ENCODE assay signal across 10 mouse cellular contexts in the genomic region with DNA sequence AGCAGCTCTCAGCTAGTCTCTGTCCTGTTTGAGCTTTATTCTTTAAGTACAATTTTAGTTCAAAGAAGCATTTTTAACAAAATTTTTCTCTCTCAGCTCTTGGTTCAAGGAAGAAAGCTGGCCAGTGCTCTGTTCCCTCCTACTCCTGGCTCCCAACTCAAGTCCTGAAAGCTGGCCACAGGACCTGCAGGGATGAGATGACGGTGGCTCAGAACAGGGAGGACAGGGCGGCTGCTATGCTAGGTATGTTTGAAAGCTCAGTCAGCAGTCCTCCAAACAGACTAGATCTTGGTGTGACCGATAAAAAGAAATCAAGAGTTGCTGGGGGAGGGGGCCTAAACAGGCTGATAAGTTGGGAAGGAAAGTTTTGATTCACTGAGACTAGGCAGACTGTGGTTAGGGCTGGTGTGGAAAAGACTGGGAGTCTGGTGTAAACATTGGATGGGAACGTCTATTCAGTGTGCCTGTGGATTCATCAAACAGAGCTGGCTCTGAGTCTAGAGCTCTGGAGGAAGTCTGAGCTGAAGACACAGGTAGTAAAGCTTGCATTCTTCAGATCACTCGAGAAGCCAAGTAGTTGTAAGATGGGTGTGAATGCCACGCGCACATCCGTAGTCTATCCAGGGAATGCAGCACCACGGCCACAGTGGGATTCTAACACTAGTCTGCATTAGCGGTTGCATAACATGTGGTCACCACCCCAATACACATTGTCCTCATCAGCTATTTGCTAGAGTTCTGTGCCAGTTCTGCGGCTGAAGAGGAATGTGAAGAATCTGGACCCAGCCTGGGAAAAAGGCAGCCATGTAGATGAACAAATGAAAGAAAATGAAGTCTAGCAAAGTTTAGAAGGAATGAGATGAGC. TPM values are rescaled to one million over a fixed set of nuclear protein-coding genes. Genes with fewer than 3 reads are reported as not detected.
DNase-seq lines count a peak whose midpoint lies in the region; ATAC-seq lines count a peak whose summit lies in the region.
"Had no signal": no experiment of that assay in that cellular context is flagged by ENCODE, and none has a peak within 500 bp of the region (broad histone marks: within the 10 kb centered on the region; RNA-seq: fewer than 3 reads in every experiment).

No protein-coding gene starts in this region.

- H3K27ac ChIP-seq in kidney, embryonic 15.5 days = no peak overlapping the region
- peak overlapping the region; percentile 6; the same call in 1 of the 2 replicates for H3K27ac ChIP-seq in stomach, embryonic 16.5 days (ENCODE audit: low read length)
- H3K27ac ChIP-seq in forebrain, embryonic 13.5 days = no peak overlapping the region
- H3K27ac ChIP-seq: liver, embryonic 15.5 days had no signal

- DNase-seq in kidney, adult 11 months = peak; percentile 82
- DNase-seq in gastrocnemius, postnatal 14 days = peak; percentile 55
- DNase-seq in kidney, postnatal 14 days = peak; percentile 79
- DNase-seq in natural killer cell, adult 2 months (ENCODE audit: low spot score in 2 of 2) = no peak
- DNase-seq: cerebellum, adult 8-10 months had no signal

- no peaks in the 10 kb centered on the region for H3K9me3 ChIP-seq in kidney, embryonic 15.5 days (replicated peaks)
- H3K9me3 ChIP-seq in stomach, embryonic 16.5 days (replicated peaks; ENCODE audit: control insufficient read depth, low read length) = no peaks in the 10 kb centered on the region
- H3K9me3 ChIP-seq in forebrain, embryonic 13.5 days (replicated peaks) = no peaks in the 10 kb centered on the region
- H3K9me3 ChIP-seq: liver, embryonic 15.5 days had no signal

- WGBS in kidney, embryonic 15.5 days = 83% methylated on average over 11 of the region's 11 CpGs
- WGBS in stomach, embryonic 16.5 days = 60% methylated on average over 11 of the region's 11 CpGs
- 86% methylated on average over 11 of the region's 11 CpGs for WGBS in forebrain, embryonic 13.5 days

- H3K36me3 ChIP-seq in kidney, embryonic 15.5 days = no peaks in the 10 kb centered on the region
- H3K36me3 ChIP-seq in stomach, embryonic 16.5 days (ENCODE audit: control insufficient read depth, insufficient read depth, low read length) = no peaks in the 10 kb centered on the region
- H3K36me3 ChIP-seq in forebrain, embryonic 13.5 days (ENCODE audit: poor library complexity, severe bottlenecking) = no peaks in the 10 kb centered on the region
- H3K36me3 ChIP-seq: liver, embryonic 15.5 days had no signal

- no peaks in the 10 kb centered on the region; the same call in 1 of the 2 replicates for H3K4me1 ChIP-seq in kidney, embryonic 15.5 days
- peaks cover 5% of the 10 kb centered on the region; the same call in 1 of the 2 replicates for H3K4me1 ChIP-seq in stomach, embryonic 16.5 days (ENCODE audit: control insufficient read depth, insufficient read depth, low read length)
- H3K4me1 ChIP-seq in forebrain, embryonic 13.5 days = no peaks in the 10 kb centered on the region

- H3K4me3 ChIP-seq in kidney, embryonic 15.5 days (replicated peaks) = no peak overlapping the region
- no peak overlapping the region for H3K4me3 ChIP-seq in stomach, embryonic 16.5 days (replicated peaks; ENCODE audit: low read length)
- no peak overlapping the region for H3K4me3 ChIP-seq in forebrain, embryonic 13.5 days
- H3K4me3 ChIP-seq: liver, embryonic 15.5 days had no signal

- no peaks in the 10 kb centered on the region for H3K27me3 ChIP-seq in kidney, embryonic 15.5 days
- no peaks in the 10 kb centered on the region for H3K27me3 ChIP-seq in stomach, embryonic 16.5 days (ENCODE audit: control insufficient read depth, insufficient read depth, low read length)
- no peaks in the 10 kb centered on the region for H3K27me3 ChIP-seq in forebrain, embryonic 13.5 days
- H3K27me3 ChIP-seq: liver, embryonic 15.5 days had no signal

- H3K4me2 ChIP-seq in kidney, embryonic 15.5 days = no peak overlapping the region
- no peak overlapping the region for H3K4me2 ChIP-seq in stomach, embryonic 16.5 days (ENCODE audit: low read depth, low read length)
- H3K4me2 ChIP-seq in forebrain, embryonic 13.5 days = no peak overlapping the region
- H3K4me2 ChIP-seq: liver, embryonic 15.5 days had no signal

- intact Hi-C loops in gastrocnemius, postnatal 14 days (cut with DNase I; ENCODE audit: low total_unique reads) = no loop called here

- no peak for ATAC-seq in kidney, embryonic 15.5 days (replicated peaks; ENCODE audit: low FRiP score)
- ATAC-seq in stomach, embryonic 16.5 days (ENCODE audit: insufficient read depth, low FRiP score) = no peak
- no peak for ATAC-seq in erythroid progenitor cell, adult 5-6 weeks (replicated peaks; ENCODE audit: low FRiP score, poor library complexity, severe bottlenecking)
- ATAC-seq in forebrain, embryonic 13.5 days = no peak

- H3K9ac ChIP-seq in kidney, embryonic 15.5 days = no peak overlapping the region
- H3K9ac ChIP-seq in stomach, embryonic 16.5 days (ENCODE audit: low read length) = no peak overlapping the region
- no peak overlapping the region for H3K9ac ChIP-seq in forebrain, embryonic 13.5 days
- H3K9ac ChIP-seq: liver, embryonic 15.5 days had no signal

RNA-seq across cellular contexts. Expression of a gene that starts 53.3 kb away (rescaled TPM):
- polyA plus RNA-seq in kidney, embryonic 15.5 days (2015; fragmentation: Nextera tagmentation; extraction: Ambion mirVana) = 71.0 and 73.6 TPM in 2 replicates
- 10 to 100 TPM in 1 of 2 experiments, 1 to 10 TPM in 1; 9.3 to 12.8 TPM for total RNA-seq in gastrocnemius, postnatal 14 days (2021)
- polyA plus RNA-seq in stomach, embryonic 16.5 days (2015; fragmentation: Nextera tagmentation; extraction: Ambion mirVana) = 40.1 and 42.6 TPM in 2 replicates
- total RNA-seq in erythroid progenitor cell, adult 5-6 weeks (2015; ENCODE audit: low replicate concordance) = 4.0 and 8.8 TPM in 2 replicates
- total RNA-seq in erythroid progenitor cell, adult 5-6 weeks (2017; ENCODE audit: low replicate concordance) = 1.5 and 5.4 TPM in 2 replicates
- polyA plus RNA-seq in forebrain, embryonic 13.5 days (2015; fragmentation: Nextera tagmentation; extraction: Ambion mirVana) = 52.8 and 58.6 TPM in 2 replicates

RNA-seq across cellular contexts. Expression of a gene that starts 53.6 kb away (rescaled TPM):
- polyA plus RNA-seq in kidney, embryonic 15.5 days (2015; fragmentation: Nextera tagmentation; extraction: Ambion mirVana) = 0.70 and 0.73 TPM in 2 replicates
- total RNA-seq in gastrocnemius, postnatal 14 days (2021) = 1 to 10 TPM; 1.4 to 1.6 TPM
- 0.07 and 0.45 TPM in 2 replicates for polyA plus RNA-seq in stomach, embryonic 16.5 days (2015; fragmentation: Nextera tagmentation; extraction: Ambion mirVana)
- not detected in 2 replicates for total RNA-seq in erythroid progenitor cell, adult 5-6 weeks (2015; ENCODE audit: low replicate concordance)
- not detected in 2 replicates for total RNA-seq in erythroid progenitor cell, adult 5-6 weeks (2017; ENCODE audit: low replicate concordance)
- 0.43 TPM in 2 replicates for polyA plus RNA-seq in forebrain, embryonic 13.5 days (2015; fragmentation: Nextera tagmentation; extraction: Ambion mirVana)

Comparison
In these comparisons a context has a peak if more than half of its experiments do, and no peak if none do; other contexts are left out.
1. DNase-seq: peak in kidney, adult 11 months (single experiment), gastrocnemius, postnatal 14 days (single experiment) and kidney, postnatal 14 days (single experiment); none in natural killer cell, adult 2 months (0 of 2).